Mouse (Mus musculus) stomach, embryonic 15.5 days (tissue): ENCODE data around the gene Ugt1a10. TPM values are rescaled to one million over a fixed set of nuclear protein-coding genes. Genes with fewer than 3 reads are reported as not detected.
"Not testable (repeated sequence)": the region's sequence is repeated elsewhere in the genome, so short reads cannot be mapped to it uniquely, and the experiment has no call there.

Experiments used
- ATAC-seq: fragments of 200-750 bp; cut with Nextera tagmentation; 2 replicates; pipeline ENCODE4 v1.8.0; 2017; ENCODE audit warnings: low read depth, moderate number of reproducible peaks, moderate TSS enrichment; ENCODE audit not compliant: insufficient read depth, low FRiP score
- H3K27ac ChIP-seq: fragments of 300-500 bp; sonication (generic); 2 replicates; pipeline ENCODE4 v1.5.1; 2015; ENCODE audit warnings: mild to moderate bottlenecking, inconsistent platforms
- H3K27me3 ChIP-seq: fragments of 300-500 bp; sonication (generic); replicated peaks from 2 replicates; pipeline ENCODE4 v1.6.1; 2015; ENCODE audit warnings: inconsistent platforms
- H3K36me3 ChIP-seq: fragments of 300-500 bp; sonication (generic); 2 replicates; pipeline ENCODE4 v1.6.1; 2015; ENCODE audit warnings: inconsistent platforms
- H3K4me1 ChIP-seq: fragments of 300-500 bp; sonication (generic); 2 replicates; pipeline ENCODE4 v1.6.1; 2015; ENCODE audit warnings: inconsistent platforms
- H3K4me2 ChIP-seq: fragments of 300-500 bp; sonication (generic); 2 replicates; pipeline ENCODE4 v1.6.1; 2015; ENCODE audit warnings: mild to moderate bottlenecking, inconsistent platforms
- H3K4me3 ChIP-seq: fragments of 300-500 bp; sonication (generic); replicated peaks from 2 replicates; pipeline ENCODE4 v1.5.1; 2015; ENCODE audit warnings: inconsistent platforms
- H3K9ac ChIP-seq: fragments of 300-500 bp; sonication (generic); 2 replicates; pipeline ENCODE4 v1.6.1; 2015; ENCODE audit warnings: inconsistent platforms
- H3K9me3 ChIP-seq: fragments of 300-500 bp; sonication (generic); 2 replicates; pipeline ENCODE4 v1.6.1; 2016; ENCODE audit warnings: inconsistent platforms
- WGBS: fragments of 180-500 bp; shearing (Covaris S2); methylation state at CpG from one replicate; pipeline ENCODE4 v1.1.7; 2015; 5-methylcytosine and 5-hydroxymethylcytosine counted together
- polyA plus RNA-seq: library from polyadenylated mRNA; unstranded; fragments of >200 nt; fragmentation: Nextera tagmentation; extraction: Ambion mirVana; gene quantifications from 2 replicates; pipeline ENCODE4 v1.2.1, GENCODE M21; 2015

The Ugt1a10 gene
- polyA plus RNA-seq, 1 experiment from 2014 or later: not detected

DNA sequence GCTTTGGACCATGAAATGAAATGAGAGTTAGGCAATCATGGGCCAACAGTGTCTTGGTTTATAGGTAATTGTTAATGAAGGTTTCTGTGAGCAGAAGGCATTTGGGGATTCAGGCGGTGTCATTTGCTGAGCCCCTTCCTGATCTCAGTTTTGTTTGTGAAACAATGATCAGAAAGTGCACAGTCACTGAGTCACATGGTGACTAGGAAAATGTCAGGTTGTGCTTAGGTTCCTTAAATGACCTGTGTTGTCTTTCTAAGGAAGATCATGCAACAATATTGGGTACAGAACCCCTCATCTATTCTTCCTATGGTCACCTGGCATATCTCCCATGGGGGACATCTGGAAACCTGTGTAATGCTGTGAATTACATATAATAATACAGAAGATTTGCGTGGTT, 7.8 kb upstream of the Ugt1a10 start:
- not testable (repeated sequence) for H3K27me3 ChIP-seq, H3K4me2 ChIP-seq, H3K4me1 ChIP-seq, H3K27ac ChIP-seq, H3K36me3 ChIP-seq, H3K4me3 ChIP-seq, H3K9ac ChIP-seq, ATAC-seq, H3K9me3 ChIP-seq
- WGBS: 89% methylated on average over 2 of the region's 2 CpGs

GRCm38 (mm10) chr1:88066472-88067102, 11.4 kb downstream of the Ugt1a10 start:
- not testable (repeated sequence) for H3K27ac ChIP-seq, H3K4me1 ChIP-seq, H3K27me3 ChIP-seq, ATAC-seq, H3K9me3 ChIP-seq, H3K4me2 ChIP-seq, H3K4me3 ChIP-seq, H3K9ac ChIP-seq, H3K36me3 ChIP-seq
- 67% methylated on average over 1 of the region's 2 CpGs for WGBS

DNA sequence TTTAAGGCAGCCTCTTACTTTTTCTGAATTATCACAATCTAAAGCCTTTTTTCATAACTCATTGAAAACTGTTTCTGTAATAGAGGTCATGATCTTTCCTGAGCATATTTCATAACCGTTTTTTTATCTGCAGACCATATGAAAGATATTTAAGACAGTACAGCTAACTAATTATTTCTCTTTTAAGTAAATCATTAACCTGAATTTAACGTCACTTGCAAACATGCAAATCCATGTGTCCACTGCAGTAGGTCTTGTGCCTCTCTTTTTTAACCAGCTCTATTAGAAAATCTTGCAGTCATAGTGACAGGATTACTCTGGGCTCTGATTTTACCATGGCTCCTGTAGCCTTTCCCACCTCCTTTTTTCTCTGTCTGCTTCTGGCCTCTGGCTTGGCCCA, 15.3 kb downstream of the Ugt1a10 start, which contains the start of gene Ugt1a9:
Gene Ugt1a9, plus strand, starts transcription at position 306 of the 400 bp plus-strand sequence.
- 54% methylated on average over 2 of the region's 2 CpGs for WGBS
- Histone ChIP-seq H3K4me3 (no peak within 1 kb of the TSS), H3K27ac (no peak within 1 kb of the TSS), H3K9ac (no peak within 1 kb of the TSS), H3K9me3 (no peaks in the 10 kb centered on the region), H3K36me3 (no peaks in the 10 kb centered on the region), H3K4me2 (no peak within 1 kb of the TSS), H3K4me1 (no peaks in the 10 kb centered on the region), H3K27me3 (no peaks in the 10 kb centered on the region)
- ATAC-seq: no peak

DNA sequence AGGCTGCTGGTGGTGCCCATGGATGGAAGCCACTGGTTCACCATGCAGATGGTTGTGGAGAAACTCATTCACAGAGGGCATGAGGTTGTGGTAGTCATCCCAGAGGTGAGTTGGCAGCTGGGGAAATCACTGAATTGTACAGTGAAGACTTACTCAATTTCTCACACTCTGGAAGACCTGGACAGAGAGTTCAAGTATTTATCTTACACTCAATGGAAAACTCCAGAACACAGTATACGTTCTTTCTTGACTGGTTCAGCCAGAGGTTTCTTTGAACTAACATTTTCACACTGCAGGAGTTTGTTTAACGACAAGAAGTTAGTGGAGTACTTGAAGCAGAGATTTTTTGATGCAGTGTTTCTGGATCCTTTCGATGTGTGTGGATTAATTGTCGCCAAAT, 15.7 kb downstream of the Ugt1a10 start:
- 68% methylated on average over 4 of the region's 4 CpGs for WGBS
- no peak for ATAC-seq

DNA sequence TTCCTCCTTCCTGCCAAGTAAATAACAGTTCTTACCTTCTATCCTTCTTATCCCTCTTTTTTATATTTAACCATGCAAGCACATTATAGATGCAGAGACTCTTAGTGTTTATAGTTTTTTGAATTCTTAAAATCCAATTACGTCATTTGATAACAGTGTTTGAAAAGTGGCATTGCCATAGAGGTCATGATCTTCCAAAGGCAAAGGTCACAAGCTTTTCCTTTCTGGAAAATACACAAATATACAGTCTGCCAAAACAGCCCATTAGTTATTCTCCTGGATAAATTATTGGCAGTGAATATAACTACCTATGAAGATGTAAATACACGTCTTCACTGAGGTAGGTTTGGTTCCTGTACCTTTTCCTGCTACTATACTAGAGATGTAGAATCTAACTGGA, 19.3 kb downstream of the Ugt1a10 start:
- H3K27ac ChIP-seq: no peak overlapping the region
- H3K4me2 ChIP-seq: no peak overlapping the region
- H3K27me3 ChIP-seq: no peaks in the 10 kb centered on the region
- no peaks in the 10 kb centered on the region for H3K9me3 ChIP-seq
- H3K9ac ChIP-seq: no peak overlapping the region
- H3K36me3 ChIP-seq: no peaks in the 10 kb centered on the region
- 68% methylated on average over 2 of the region's 2 CpGs for WGBS
- no peak overlapping the region for H3K4me3 ChIP-seq
- H3K4me1 ChIP-seq: no peaks in the 10 kb centered on the region
- no peak for ATAC-seq

More for the DNA sequence above, 15.7 kb downstream of the Ugt1a10 start:
- H3K9me3 ChIP-seq: no peaks in the 10 kb centered on the region
- no peaks in the 10 kb centered on the region for H3K36me3 ChIP-seq
- no peak overlapping the region for H3K4me3 ChIP-seq
- no peaks in the 10 kb centered on the region for H3K4me1 ChIP-seq
- no peak overlapping the region for H3K9ac ChIP-seq
- H3K27me3 ChIP-seq: no peaks in the 10 kb centered on the region
- no peak overlapping the region for H3K27ac ChIP-seq
- H3K4me2 ChIP-seq: no peak overlapping the region

DNA sequence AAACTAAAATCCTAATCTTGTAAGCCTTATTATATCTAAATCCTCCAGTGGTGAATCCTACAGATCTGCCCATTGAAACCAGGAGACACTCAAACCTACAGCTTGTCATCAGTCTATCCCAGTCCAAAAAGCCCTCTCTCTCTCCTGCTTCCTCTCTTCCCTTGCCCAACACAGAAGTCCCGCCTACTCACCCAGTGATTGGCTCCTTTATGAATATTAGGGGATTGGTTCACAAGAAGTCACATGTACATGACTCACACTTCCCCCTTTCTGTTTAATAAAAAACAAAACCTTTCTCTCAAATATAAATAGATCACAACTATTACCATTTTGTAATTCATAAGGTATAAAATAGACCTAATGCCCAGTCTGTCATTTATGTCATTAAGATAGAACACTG, 21.9 kb downstream of the Ugt1a10 start:
- no peaks in the 10 kb centered on the region for H3K9me3 ChIP-seq
- H3K27ac ChIP-seq: no peak overlapping the region
- H3K4me2 ChIP-seq: no peak overlapping the region
- no peak overlapping the region for H3K4me3 ChIP-seq
- no peaks in the 10 kb centered on the region for H3K36me3 ChIP-seq
- WGBS: 85% methylated on average over 1 of the region's 1 CpGs
- ATAC-seq: no peak
- H3K27me3 ChIP-seq: no peaks in the 10 kb centered on the region
- H3K4me1 ChIP-seq: no peaks in the 10 kb centered on the region
- H3K9ac ChIP-seq: no peak overlapping the region

DNA sequence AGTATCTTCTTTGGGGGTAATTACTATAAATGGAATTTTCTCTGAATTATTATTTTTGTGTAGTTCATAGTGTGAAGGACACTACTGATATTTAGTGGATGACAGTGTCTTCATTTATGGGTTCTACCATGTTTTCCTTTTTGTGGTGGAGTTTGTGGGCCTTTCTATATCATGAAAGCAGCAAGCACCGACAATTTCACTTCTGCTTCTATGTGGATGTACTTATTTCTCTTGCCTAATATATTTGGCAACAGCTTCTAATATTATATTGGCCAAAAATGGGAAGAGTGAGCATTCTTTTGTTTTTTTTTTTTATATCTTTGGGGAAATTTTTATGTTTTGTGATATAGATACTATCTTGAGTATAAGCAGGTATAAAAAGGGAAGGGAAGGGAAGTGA, 26.5 kb downstream of the Ugt1a10 start:
- Histone ChIP-seq H3K9ac (no peak overlapping the region), H3K9me3 (no peaks in the 10 kb centered on the region), H3K36me3 (no peaks in the 10 kb centered on the region), H3K27ac (no peak overlapping the region), H3K4me3 (no peak overlapping the region), H3K4me2 (no peak overlapping the region), H3K27me3 (no peaks in the 10 kb centered on the region), H3K4me1 (no peaks in the 10 kb centered on the region)
- WGBS: 81% methylated on average over 1 of the region's 1 CpGs
- ATAC-seq: no peak

DNA sequence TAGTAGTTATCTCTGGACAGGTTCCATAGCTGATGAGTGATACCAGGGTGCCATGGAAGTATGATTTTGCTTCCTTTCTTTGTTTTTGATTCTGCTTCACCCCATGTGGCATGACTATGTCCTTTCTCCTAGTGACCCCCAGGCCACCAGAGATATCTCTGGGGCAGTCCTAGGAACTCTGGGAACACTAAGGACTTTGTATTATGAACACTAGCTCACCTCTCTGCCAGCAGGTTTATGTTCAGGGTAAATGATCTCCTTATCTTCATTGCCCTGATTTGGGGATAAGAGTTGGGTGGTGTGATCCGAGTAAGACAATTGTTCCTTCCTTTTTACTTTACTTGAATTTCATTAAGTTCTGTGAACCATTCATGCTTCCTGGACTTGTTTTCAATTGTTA, 30.9 kb downstream of the Ugt1a10 start:
- H3K4me1 ChIP-seq: no peaks in the 10 kb centered on the region
- no peaks in the 10 kb centered on the region for H3K9me3 ChIP-seq
- H3K9ac ChIP-seq: no peak overlapping the region
- ATAC-seq: no peak
- no peak overlapping the region for H3K27ac ChIP-seq
- H3K4me3 ChIP-seq: no peak overlapping the region
- no peaks in the 10 kb centered on the region for H3K27me3 ChIP-seq
- no peaks in the 10 kb centered on the region for H3K36me3 ChIP-seq
- H3K4me2 ChIP-seq: no peak overlapping the region
- 63% methylated on average over 1 of the region's 1 CpGs for WGBS

GRCm38 (mm10) chr1:88087513-88087912, 32.3 kb downstream of the Ugt1a10 start, which contains the start of gene Ugt1a8:
TSS of gene Ugt1a8 (plus strand) at chr1:88087813.
- no peak for ATAC-seq
- Histone ChIP-seq H3K27ac (no peak within 1 kb of the TSS), H3K27me3 (no peaks in the 10 kb centered on the region), H3K9ac (no peak within 1 kb of the TSS), H3K4me2 (no peak within 1 kb of the TSS), H3K9me3 (no peaks in the 10 kb centered on the region), H3K4me1 (no peaks in the 10 kb centered on the region), H3K36me3 (no peaks in the 10 kb centered on the region), H3K4me3 (no peak within 1 kb of the TSS)
- 72% methylated on average over 3 of the region's 3 CpGs for WGBS

GRCm38 (mm10) chr1:88092341-88092740, 37.2 kb downstream of the Ugt1a10 start:
- Histone ChIP-seq H3K27me3 (no peaks in the 10 kb centered on the region), H3K9me3 (no peaks in the 10 kb centered on the region), H3K4me3 (no peak overlapping the region), H3K4me2 (no peak overlapping the region), H3K36me3 (no peaks in the 10 kb centered on the region), H3K27ac (no peak overlapping the region), H3K9ac (no peak overlapping the region), H3K4me1 (peaks cover 4% of the 10 kb centered on the region)
- ATAC-seq: no peak

DNA sequence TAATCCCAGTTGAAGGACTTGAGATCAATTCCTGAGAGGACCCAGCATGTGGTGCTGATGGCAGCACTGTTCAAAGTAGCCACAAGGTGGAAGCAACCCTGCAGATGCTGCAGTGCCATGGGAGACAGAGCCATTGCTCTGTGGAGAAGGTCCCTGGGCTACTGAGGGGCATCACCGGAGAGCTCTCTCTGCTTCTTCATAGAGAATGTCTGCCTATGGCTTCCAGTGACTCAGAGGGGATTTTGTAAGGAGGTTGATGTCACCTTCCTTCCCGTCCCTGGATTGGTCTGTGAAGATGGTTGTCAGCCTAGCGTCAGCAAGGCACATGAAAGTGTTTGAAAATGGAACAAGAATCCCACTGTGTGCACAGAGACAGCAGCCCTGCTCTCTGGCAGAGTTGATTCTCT, 39.1 kb downstream of the Ugt1a10 start:
- not testable (repeated sequence) for H3K9ac ChIP-seq, H3K4me2 ChIP-seq, H3K4me3 ChIP-seq, H3K36me3 ChIP-seq, H3K9me3 ChIP-seq, H3K27me3 ChIP-seq, ATAC-seq, H3K4me1 ChIP-seq
- H3K27ac ChIP-seq: peak overlapping the region; percentile 82
- 62% methylated on average over 3 of the region's 3 CpGs for WGBS

- Histone ChIP-seq H3K4me2 (peak within 1 kb of the TSS; percentile 45), H3K27me3 (no peaks in the 10 kb centered on the region), H3K9ac (no peak within 1 kb of the TSS), H3K9me3 (no peaks in the 10 kb centered on the region), H3K4me1 (peaks cover 4% of the 10 kb centered on the region), H3K27ac (peak within 1 kb of the TSS; percentile 82), H3K36me3 (no peaks in the 10 kb centered on the region), H3K4me3 (peak within 1 kb of the TSS; percentile 23; the same call in 1 of the 2 replicates)
- ATAC-seq: peak; percentile 72; the same call in 1 of the 2 replicates
- WGBS: 15% methylated on average over 10 of the region's 10 CpGs
Measured at GRCm38 (mm10) chr1:88094941-88095492, 39.8 kb downstream of the Ugt1a10 start, which contains the start of gene Ugt1a7c. TSS of gene Ugt1a7c (plus strand) at chr1:88095062.
